Mouse (Mus musculus) intestine, postnatal 0 days (tissue): ENCODE data around the gene Ggt1. TPM values are rescaled to one million over a fixed set of nuclear protein-coding genes. Genes with fewer than 3 reads are reported as not detected.
A peak's percentile ranks its signal among the peaks of the same experiment; 100 is the strongest.

Experiments
- ATAC-seq: fragments of 200-750 bp; cut with Nextera tagmentation; 2 replicates; pipeline ENCODE4 v1.8.0; 2017; ENCODE audit warnings: mild to moderate bottlenecking, moderate TSS enrichment, moderate library complexity
- H3K27ac ChIP-seq: fragments of 300-500 bp; sonication (generic); 2 replicates; pipeline ENCODE4 v1.5.1; 2014; ENCODE audit warnings: mild to moderate bottlenecking, low read depth, low read length, moderate library complexity
- H3K27me3 ChIP-seq: fragments of 300-500 bp; sonication (generic); replicated peaks from 2 replicates; pipeline ENCODE4 v1.6.1; 2014; ENCODE audit warnings: low read length, mixed read lengths; ENCODE audit not compliant: control insufficient read depth, insufficient read depth
- H3K36me3 ChIP-seq: fragments of 300-500 bp; sonication (generic); 2 replicates; pipeline ENCODE4 v1.6.1; 2014; ENCODE audit warnings: mild to moderate bottlenecking, moderate library complexity; ENCODE audit not compliant: control insufficient read depth, insufficient read depth
- H3K4me1 ChIP-seq: fragments of 300-500 bp; sonication (generic); replicated peaks from 2 replicates; pipeline ENCODE4 v1.6.1; 2014; ENCODE audit warnings: antibody characterized with exemption, low read length, mixed read lengths; ENCODE audit not compliant: control insufficient read depth, insufficient read depth
- H3K4me2 ChIP-seq: fragments of 300-500 bp; sonication (generic); replicated peaks from 2 replicates; pipeline ENCODE4 v1.6.1; 2014; ENCODE audit warnings: low read depth, mild to moderate bottlenecking, moderate library complexity
- H3K4me3 ChIP-seq: fragments of 300-500 bp; sonication (generic); 2 replicates; pipeline ENCODE4 v1.5.1; 2014; ENCODE audit warnings: low read depth, low read length
- H3K9ac ChIP-seq: fragments of 300-500 bp; sonication (generic); 2 replicates; pipeline ENCODE4 v1.6.1; 2014; ENCODE audit warnings: mild to moderate bottlenecking, low read depth, low read length
- H3K9me3 ChIP-seq: fragments of 300-500 bp; sonication (generic); 2 replicates; pipeline ENCODE4 v1.6.1; 2016; ENCODE audit warnings: mixed run types; ENCODE audit not compliant: control insufficient read depth
- CTCF ChIP-seq: sonication (generic); IDR thresholded peaks from 2 replicates; pipeline ENCODE4 v1.5.1; 2016; ENCODE audit warnings: low read depth, mild to moderate bottlenecking, control low read depth, antibody characterized with exemption, moderate library complexity
- WGBS: fragments of 180-500 bp; shearing (Covaris S2); extraction: QIAGEN DNeasy Blood & Tissue Kit; methylation state at CpG from one replicate; pipeline ENCODE4 v1.1.7; 2014; 5-methylcytosine and 5-hydroxymethylcytosine counted together
- polyA plus RNA-seq: library from polyadenylated mRNA; unstranded; fragments of >200 nt; fragmentation: Nextera tagmentation; extraction: Ambion mirVana; gene quantifications from 2 replicates; pipeline ENCODE4 v1.2.1, GENCODE M21; 2015

Ggt1 gene
- polyA plus RNA-seq = 131 and 132 TPM in 2 replicates

DNA sequence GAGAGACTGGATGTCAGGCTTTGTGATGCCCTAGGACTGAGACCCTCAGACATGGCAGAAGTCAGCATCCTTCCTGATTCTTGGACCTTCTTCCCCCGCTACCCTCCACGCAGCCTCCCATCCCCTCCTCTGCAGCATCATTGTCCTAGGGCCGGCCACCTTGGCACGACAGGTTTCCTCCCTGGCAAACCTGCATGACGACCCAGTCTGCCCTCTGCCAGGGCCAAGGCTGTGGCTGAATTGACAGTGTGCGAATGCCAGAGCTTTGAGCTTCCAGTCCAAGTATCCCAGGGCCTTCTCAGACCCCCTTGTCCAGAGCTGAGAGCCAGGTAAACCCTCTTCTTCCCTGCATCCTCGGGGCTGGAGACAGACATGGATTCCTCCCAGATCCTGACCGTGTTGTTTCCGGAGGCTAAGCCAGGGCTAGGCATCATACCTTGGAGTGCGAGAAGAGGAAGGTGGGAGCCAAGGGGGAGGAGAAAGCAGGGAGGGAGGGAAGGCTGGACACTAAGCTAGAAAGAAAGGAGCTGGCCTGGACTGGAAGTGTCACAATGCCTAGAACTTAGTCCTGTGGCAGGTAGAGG lies at the start of gene Ggt1:
Gene Ggt1, plus strand, starts transcription at position 534 of the 584 bp plus-strand sequence.
- no peaks in the 10 kb centered on the region for H3K36me3 ChIP-seq
- no peak for TF ChIP-seq CTCF
- 0 out of 2 replicates have a peak, but pooled peaks cover 8% of the 10 kb centered on the region for H3K4me1 ChIP-seq
- no peak within 1 kb of the TSS for H3K4me3 ChIP-seq
- peaks cover 31% of the 10 kb centered on the region for H3K27me3 ChIP-seq
- no peak for ATAC-seq
- no peaks in the 10 kb centered on the region for H3K9me3 ChIP-seq
- no peak within 1 kb of the TSS for H3K9ac ChIP-seq
- WGBS = 76% methylated on average over 10 of the region's 10 CpGs
- H3K27ac ChIP-seq = no peak within 1 kb of the TSS
- peak within 1 kb of the TSS; percentile 88; the same call in 1 of the 2 replicates for H3K4me2 ChIP-seq

DNA sequence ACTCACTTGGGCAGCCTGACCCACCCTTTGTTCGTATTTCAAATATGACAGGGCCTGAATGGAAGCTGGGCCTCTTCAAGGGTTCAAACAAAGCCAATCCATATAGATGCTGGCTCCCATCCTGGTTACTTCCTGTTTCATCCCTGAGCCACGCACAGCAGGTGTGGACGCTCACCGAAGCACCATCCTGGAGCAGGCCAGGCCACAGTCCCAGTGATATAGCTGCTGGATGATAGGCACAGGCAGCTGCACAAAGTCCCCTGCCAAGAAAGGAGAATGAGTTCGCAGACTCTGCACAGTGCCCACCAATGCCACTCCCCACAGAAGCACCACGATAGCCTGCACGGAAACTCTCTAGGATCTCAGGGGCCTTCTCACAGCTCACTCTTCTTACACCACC lies 49.5 kb upstream of the Ggt1 start:
- no peak overlapping the region for H3K4me3 ChIP-seq
- H3K27me3 ChIP-seq = no peaks in the 10 kb centered on the region
- TF ChIP-seq CTCF = no peak
- peak overlapping the region; percentile 17; the same call in 1 of the 2 replicates for H3K9ac ChIP-seq
- 0 out of 2 replicates have a peak overlapping the region, but pooled peaks have one; percentile 1 for H3K4me2 ChIP-seq
- peak overlapping the region; percentile 87 for H3K27ac ChIP-seq
- no peak for ATAC-seq
- H3K36me3 ChIP-seq = peaks cover 51% of the 10 kb centered on the region
- 71% methylated on average over 7 of the region's 7 CpGs for WGBS
- H3K9me3 ChIP-seq = no peaks in the 10 kb centered on the region
- H3K4me1 ChIP-seq = peaks cover 5% of the 10 kb centered on the region; the same call in 1 of the 2 replicates

DNA sequence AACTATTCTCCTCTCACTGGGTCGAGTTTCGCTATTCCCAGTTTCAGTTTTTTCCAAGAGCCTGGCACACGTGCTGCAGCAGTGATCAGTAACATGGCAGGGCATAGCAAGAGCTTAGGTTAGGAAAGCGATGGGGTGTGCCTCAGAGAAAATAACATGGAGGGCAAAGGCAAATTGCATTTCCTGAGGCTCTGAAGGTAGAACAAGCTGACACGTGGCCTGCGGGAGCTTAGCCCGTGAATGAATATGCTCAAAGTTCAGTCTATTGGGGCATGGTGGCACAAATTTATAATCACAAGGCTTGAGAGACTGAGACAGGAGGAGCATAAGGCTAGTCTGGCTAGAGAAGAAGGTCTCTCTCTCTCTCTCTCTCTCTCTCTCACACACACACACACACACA lies 48.6 kb upstream of the Ggt1 start:
- Histone ChIP-seq H3K4me2 (peak overlapping the region; percentile 82), H3K36me3 (peaks cover 42% of the 10 kb centered on the region), H3K9me3 (no peaks in the 10 kb centered on the region), H3K9ac (no peak overlapping the region), H3K4me1 (peaks cover 5% of the 10 kb centered on the region; the same call in 1 of the 2 replicates), H3K27ac (peak overlapping the region; percentile 87), H3K27me3 (no peaks in the 10 kb centered on the region), H3K4me3 (no peak overlapping the region)
- peak; percentile 34 for ATAC-seq
- TF ChIP-seq CTCF = no peak
- WGBS = 42% methylated on average over 7 of the region's 7 CpGs

DNA sequence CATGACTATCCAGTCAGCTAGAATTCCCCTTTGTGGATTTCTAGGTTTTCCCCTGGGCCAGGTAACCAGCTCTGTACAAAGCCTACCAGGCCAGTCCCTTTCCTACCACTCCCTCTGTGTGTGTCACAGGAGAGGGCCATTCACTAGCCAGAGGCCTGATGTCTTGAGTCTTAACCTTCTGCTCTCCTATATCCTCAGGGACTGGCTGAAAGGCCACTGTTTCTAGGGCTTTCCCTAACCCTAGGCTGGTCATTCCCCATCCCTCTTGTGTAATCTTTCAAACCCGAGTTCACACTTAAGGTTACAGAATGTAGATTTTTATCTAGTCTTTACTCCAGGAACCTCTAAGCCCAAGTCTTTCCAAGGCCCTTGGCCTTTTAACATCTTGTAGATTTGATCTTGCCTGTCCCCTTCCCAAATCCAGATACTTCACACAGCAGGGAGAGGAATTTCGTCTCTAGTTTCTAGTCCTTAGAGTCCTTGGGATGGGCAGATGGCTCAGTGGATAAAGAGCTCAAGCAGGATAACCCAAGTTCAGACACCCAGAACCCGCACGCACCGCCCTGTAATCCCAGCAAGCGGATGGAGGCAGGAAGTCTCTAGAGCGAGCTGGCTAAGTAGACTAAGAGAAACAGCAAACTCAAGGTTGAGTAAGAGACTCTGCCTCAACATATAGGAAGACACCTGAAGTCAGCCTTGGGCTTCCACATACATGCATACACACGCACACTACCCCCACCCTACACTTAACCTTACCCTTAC lies 47.9 kb upstream of the Ggt1 start:
- 70% methylated on average over 8 of the region's 8 CpGs for WGBS
- TF ChIP-seq CTCF = no peak
- H3K4me2 ChIP-seq = peak overlapping the region; percentile 82

DNA sequence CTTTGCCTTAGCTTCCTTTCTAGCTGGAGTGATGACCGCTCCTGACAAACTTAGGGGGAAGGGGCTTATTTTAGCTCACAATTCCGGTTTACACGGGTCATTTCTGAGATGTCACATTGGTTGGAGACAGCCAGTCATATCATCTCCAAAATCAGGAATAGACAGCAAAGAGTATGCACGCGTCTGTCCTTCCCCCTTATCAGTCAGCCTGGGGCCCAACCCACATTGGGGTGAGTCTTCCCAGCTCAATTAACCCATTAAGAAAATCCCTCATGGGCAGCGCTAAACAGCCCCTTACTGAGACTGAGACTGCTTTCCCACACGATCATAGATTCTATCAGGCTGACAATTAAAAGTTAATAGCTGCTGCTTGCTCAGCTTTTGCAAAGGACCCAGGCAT lies 47.0 kb upstream of the Ggt1 start:
- Histone ChIP-seq H3K27me3 (no peaks in the 10 kb centered on the region), H3K27ac (peak overlapping the region; percentile 87), H3K36me3 (peaks cover 26% of the 10 kb centered on the region), H3K9me3 (no peaks in the 10 kb centered on the region), H3K9ac (no peak overlapping the region), H3K4me2 (peak overlapping the region; percentile 82), H3K4me1 (peaks cover 11% of the 10 kb centered on the region; the same call in 1 of the 2 replicates), H3K4me3 (0 out of 2 replicates have a peak overlapping the region, but pooled peaks have one; percentile 0)
- TF ChIP-seq CTCF = no peak
- WGBS = 49% methylated on average over 7 of the region's 7 CpGs
- ATAC-seq = no peak

More for the DNA sequence above, 47.9 kb upstream of the Ggt1 start:
- no peaks in the 10 kb centered on the region for H3K9me3 ChIP-seq
- no peaks in the 10 kb centered on the region for H3K27me3 ChIP-seq
- peaks cover 7% of the 10 kb centered on the region; the same call in 1 of the 2 replicates for H3K4me1 ChIP-seq
- H3K36me3 ChIP-seq = peaks cover 35% of the 10 kb centered on the region
- ATAC-seq = no peak; the same call in 1 of the 2 replicates
- H3K27ac ChIP-seq = peak overlapping the region; percentile 87
- H3K9ac ChIP-seq = peak overlapping the region; percentile 26; the same call in 1 of the 2 replicates
- 0 out of 2 replicates have a peak overlapping the region, but pooled peaks have one; percentile 0 for H3K4me3 ChIP-seq
